Mouse (Mus musculus): Measurements from ENCODE around the gene Snx32. TPM values are rescaled to one million over a fixed set of nuclear protein-coding genes. Genes with fewer than 3 reads are reported as not detected.

The Snx32 gene
- polyA plus RNA-seq, 1 experiment from 2014 or later, result 7.6 TPM

GRCm38 (mm10) chr19:5459896-5460295 lies 50.4 kb downstream of the Snx32 start:
- H3K4me3 ChIP-seq (replicated peaks; ENCODE audit: low read depth, low read length), result peak overlapping the region; percentile 70
- H3K4me2 ChIP-seq (ENCODE audit: low read length), result peak overlapping the region; percentile 84
- no peak for DNase-seq (ENCODE audit: low spot score)
- peak overlapping the region; percentile 68 for H3K9ac ChIP-seq (ENCODE audit: low read depth, low read length)
- H3K4me1 ChIP-seq (replicated peaks; ENCODE audit: insufficient read depth, low read length), result peaks cover 23% of the 10 kb centered on the region
- 21% methylated on average over 3 of the region's 3 CpGs for WGBS
- no peak overlapping the region for H3K27ac ChIP-seq
- ATAC-seq (replicated peaks; ENCODE audit: low FRiP score, low read depth), result no peak
- H3K36me3 ChIP-seq (ENCODE audit: insufficient read depth, low read length), result peaks cover 18% of the 10 kb centered on the region; the same call in 1 of the 2 replicates
- TF ChIP-seq CTCF (IDR thresholded peaks at IDR 0.05; ENCODE audit: low read depth), result no peak
- H3K27me3 ChIP-seq (ENCODE audit: insufficient read depth, low read length), result no peaks in the 10 kb centered on the region
- no peaks in the 10 kb centered on the region for H3K9me3 ChIP-seq (replicated peaks; ENCODE audit: low read length)

GRCm38 (mm10) chr19:5459019-5459418 lies 51.3 kb downstream of the Snx32 start:
- no peak for DNase-seq (ENCODE audit: low spot score)
- no peaks in the 10 kb centered on the region for H3K9me3 ChIP-seq (replicated peaks; ENCODE audit: low read length)
- no peak overlapping the region for H3K27ac ChIP-seq
- H3K4me3 ChIP-seq (replicated peaks; ENCODE audit: low read depth, low read length), result no peak overlapping the region
- no peaks in the 10 kb centered on the region for H3K27me3 ChIP-seq (ENCODE audit: insufficient read depth, low read length)
- WGBS, result 73% methylated on average over 7 of the region's 7 CpGs
- TF ChIP-seq CTCF (IDR thresholded peaks at IDR 0.05; ENCODE audit: low read depth), result no peak
- H3K9ac ChIP-seq (ENCODE audit: low read depth, low read length), result no peak overlapping the region
- peaks cover 20% of the 10 kb centered on the region for H3K4me1 ChIP-seq (replicated peaks; ENCODE audit: insufficient read depth, low read length)
- H3K4me2 ChIP-seq (ENCODE audit: low read length), result no peak overlapping the region
- ATAC-seq (replicated peaks; ENCODE audit: low FRiP score, low read depth), result no peak
- peaks cover 20% of the 10 kb centered on the region; the same call in 1 of the 2 replicates for H3K36me3 ChIP-seq (ENCODE audit: insufficient read depth, low read length)

- peaks cover 18% of the 10 kb centered on the region for H3K4me1 ChIP-seq (replicated peaks; ENCODE audit: insufficient read depth, low read length)
- no peaks in the 10 kb centered on the region for H3K9me3 ChIP-seq (replicated peaks; ENCODE audit: low read length)
- 0 out of 2 replicates have a peak, but pooled peaks have one; percentile 7 for ATAC-seq (replicated peaks; ENCODE audit: low FRiP score, low read depth)
- H3K9ac ChIP-seq (ENCODE audit: low read depth, low read length), result peak within 1 kb of the TSS; percentile 78
- H3K4me3 ChIP-seq (replicated peaks; ENCODE audit: low read depth, low read length), result peak within 1 kb of the TSS; percentile 81
- TF ChIP-seq CTCF (IDR thresholded peaks at IDR 0.05; ENCODE audit: low read depth), result no peak
- DNase-seq (ENCODE audit: low spot score), result no peak
- peak within 1 kb of the TSS; percentile 98 for H3K27ac ChIP-seq
- peak within 1 kb of the TSS; percentile 97 for H3K4me2 ChIP-seq (ENCODE audit: low read length)
- peaks cover 14% of the 10 kb centered on the region; the same call in 1 of the 2 replicates for H3K36me3 ChIP-seq (ENCODE audit: insufficient read depth, low read length)
- WGBS, result 8% methylated on average over 14 of the region's 14 CpGs
- H3K27me3 ChIP-seq (ENCODE audit: insufficient read depth, low read length), result no peaks in the 10 kb centered on the region
Observed at GRCm38 (mm10) chr19:5457746-5458442, 52.4 kb downstream of the Snx32 start, which contains the start of gene Ccdc85b. Gene Ccdc85b, minus strand, starts transcription at chr19:5457894.

- peaks cover 7% of the 10 kb centered on the region; the same call in 1 of the 2 replicates for H3K36me3 ChIP-seq (ENCODE audit: insufficient read depth, low read length)
- H3K9me3 ChIP-seq (replicated peaks; ENCODE audit: low read length), result no peaks in the 10 kb centered on the region
- peak overlapping the region; percentile 81 for H3K4me3 ChIP-seq (replicated peaks; ENCODE audit: low read depth, low read length)
- ATAC-seq (replicated peaks; ENCODE audit: low FRiP score, low read depth) (peak; percentile 86), DNase-seq (ENCODE audit: low spot score) (peak; percentile 98)
- TF ChIP-seq CTCF (IDR thresholded peaks at IDR 0.05; ENCODE audit: low read depth), result peak; percentile 50
- peak overlapping the region; percentile 78 for H3K9ac ChIP-seq (ENCODE audit: low read depth, low read length)
- H3K27ac ChIP-seq, result peak overlapping the region; percentile 98
- no peaks in the 10 kb centered on the region for H3K27me3 ChIP-seq (ENCODE audit: insufficient read depth, low read length)
- H3K4me2 ChIP-seq (ENCODE audit: low read length), result peak overlapping the region; percentile 97
- whole genome bisulfite sequencing, result under 1% methylated on average over 70 of the region's 70 CpGs
- peaks cover 18% of the 10 kb centered on the region for H3K4me1 ChIP-seq (replicated peaks; ENCODE audit: insufficient read depth, low read length)
Observed at GRCm38 (mm10) chr19:5456922-5457745, 53.2 kb downstream of the Snx32 start.

GRCm38 (mm10) chr19:5456241-5456921 lies 54.0 kb downstream of the Snx32 start:
- no peaks in the 10 kb centered on the region for H3K27me3 ChIP-seq (ENCODE audit: insufficient read depth, low read length)
- peaks cover 17% of the 10 kb centered on the region for H3K4me1 ChIP-seq (replicated peaks; ENCODE audit: insufficient read depth, low read length)
- H3K4me2 ChIP-seq (ENCODE audit: low read length), result peak overlapping the region; percentile 97
- H3K9me3 ChIP-seq (replicated peaks; ENCODE audit: low read length), result no peaks in the 10 kb centered on the region
- H3K4me3 ChIP-seq (replicated peaks; ENCODE audit: low read depth, low read length), result peak overlapping the region; percentile 81
- peaks cover 7% of the 10 kb centered on the region; the same call in 1 of the 2 replicates for H3K36me3 ChIP-seq (ENCODE audit: insufficient read depth, low read length)
- under 1% methylated on average over 26 of the region's 26 CpGs for WGBS
- peak overlapping the region; percentile 78 for H3K9ac ChIP-seq (ENCODE audit: low read depth, low read length)
- no peak for TF ChIP-seq CTCF (IDR thresholded peaks at IDR 0.05; ENCODE audit: low read depth)
- H3K27ac ChIP-seq, result peak overlapping the region; percentile 98
- ATAC-seq (replicated peaks; ENCODE audit: low FRiP score, low read depth), result no peak
- peak; percentile 51 for DNase-seq (ENCODE audit: low spot score)

GRCm38 (mm10) chr19:5455568-5455967 lies 54.8 kb downstream of the Snx32 start:
- Histone ChIP-seq H3K4me3 (replicated peaks; ENCODE audit: low read depth, low read length) (peak overlapping the region; percentile 81), H3K27ac (0 out of 2 replicates have a peak overlapping the region, but pooled peaks have one; percentile 3), H3K9ac (ENCODE audit: low read depth, low read length) (peak overlapping the region; percentile 78), H3K4me2 (ENCODE audit: low read length) (peak overlapping the region; percentile 97), H3K27me3 (ENCODE audit: insufficient read depth, low read length) (no peaks in the 10 kb centered on the region), H3K4me1 (replicated peaks; ENCODE audit: insufficient read depth, low read length) (peaks cover 12% of the 10 kb centered on the region), H3K9me3 (replicated peaks; ENCODE audit: low read length) (no peaks in the 10 kb centered on the region), H3K36me3 (ENCODE audit: insufficient read depth, low read length) (peaks cover 7% of the 10 kb centered on the region; the same call in 1 of the 2 replicates)
- WGBS, result 54% methylated on average over 8 of the region's 8 CpGs
- TF ChIP-seq CTCF (IDR thresholded peaks at IDR 0.05; ENCODE audit: low read depth), result no peak
- ATAC-seq (replicated peaks; ENCODE audit: low FRiP score, low read depth) (no peak), DNase-seq (ENCODE audit: low spot score) (no peak)
